Mouse (Mus musculus) spleen, postnatal 10 days (tissue): ENCODE measurements around the gene St5.

Experiments
- DNase-seq, 2 experiments: peaks; one replicate each; pipeline ENCODE4 v3.0.0; 2021 to 2022; ENCODE audit warnings: low spot score in 2 of 2

Gene St5

GRCm38 (mm10) chr7:109484221-109484620 is 219.2 kb downstream of the St5 start:
- no peak for DNase-seq

GRCm38 (mm10) chr7:109480765-109481197 is 222.6 kb downstream of the St5 start:
- DNase-seq, result peak in 1 of 2 experiments; percentile 28

GRCm38 (mm10) chr7:109477926-109478325 is 225.5 kb downstream of the St5 start:
- DNase-seq, result no peak
